Mouse (Mus musculus): ENCODE measurements around the gene Sh3bgrl2. TPM values are rescaled to one million over a fixed set of nuclear protein-coding genes. Genes with fewer than 3 reads are reported as not detected.
A peak's percentile ranks its signal among the peaks of the same experiment; 100 is the strongest.

The Sh3bgrl2 gene
- total and polyA plus RNA-seq, 2 experiments from 2014 or later, result 6.8 to 9.0 TPM

DNA sequence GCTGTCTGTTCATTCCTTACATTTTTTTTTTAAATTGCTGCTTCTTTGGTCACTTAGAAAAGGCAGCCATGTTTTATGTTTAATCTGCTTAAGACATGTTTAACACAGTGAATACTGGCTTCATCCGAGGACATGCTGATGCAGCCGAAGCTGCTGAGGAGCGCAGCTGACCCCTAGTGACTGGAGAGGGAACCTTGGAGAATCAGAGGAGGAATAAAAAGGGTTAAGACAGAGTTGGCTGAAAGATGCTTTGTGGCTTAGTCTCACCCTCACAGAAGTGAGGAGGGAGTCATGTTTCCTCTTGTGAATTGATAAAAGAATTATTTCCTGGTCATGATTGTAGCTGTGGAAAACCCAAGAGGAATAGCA is 28.5 kb downstream of the Sh3bgrl2 start:
- Histone ChIP-seq H3K4me2 (ENCODE audit: low read depth) (no peak overlapping the region), H3K27ac (ENCODE audit: low read depth, low read length) (no peak overlapping the region), H3K4me1 (ENCODE audit: insufficient read depth) (no peaks in the 10 kb centered on the region), H3K27me3 (ENCODE audit: insufficient read depth, low read length) (no peaks in the 10 kb centered on the region), H3K4me3 (ENCODE audit: low read depth, low read length) (no peak overlapping the region), H3K9me3 (ENCODE audit: low read length) (no peaks in the 10 kb centered on the region), H3K9ac (no peak overlapping the region), H3K36me3 (ENCODE audit: insufficient read depth) (no peaks in the 10 kb centered on the region)
- 18% methylated on average over 3 of the region's 3 CpGs for WGBS
- peak; percentile 81 for TF ChIP-seq CTCF (IDR thresholded peaks at IDR 0.05; ENCODE audit: low read depth)
- ATAC-seq (peak; percentile 95), DNase-seq (peak; percentile 81)

DNA sequence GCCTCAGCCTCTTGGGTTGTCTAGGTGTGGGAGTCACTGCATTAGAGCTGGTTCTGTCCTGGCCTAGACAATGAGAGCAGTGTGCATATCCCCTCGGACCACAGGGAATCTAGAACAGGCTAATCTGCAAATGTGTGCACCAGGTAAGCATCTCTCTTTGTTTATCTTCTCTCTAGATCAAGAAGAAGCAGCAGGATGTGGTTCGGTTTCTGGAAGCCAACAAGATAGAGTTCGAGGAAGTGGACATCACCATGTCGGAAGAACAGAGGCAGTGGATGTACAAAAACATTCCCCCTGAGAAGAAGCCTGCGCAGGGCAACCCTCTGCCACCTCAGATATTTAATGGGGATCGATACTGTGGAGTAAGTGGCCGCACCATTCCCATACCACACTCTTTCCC is 29.1 kb downstream of the Sh3bgrl2 start:
- H3K9me3 ChIP-seq (ENCODE audit: low read length), result no peaks in the 10 kb centered on the region
- H3K4me1 ChIP-seq (ENCODE audit: insufficient read depth), result no peaks in the 10 kb centered on the region
- WGBS, result 90% methylated on average over 7 of the region's 7 CpGs
- H3K36me3 ChIP-seq (ENCODE audit: insufficient read depth), result no peaks in the 10 kb centered on the region
- no peak overlapping the region for H3K4me2 ChIP-seq (ENCODE audit: low read depth)
- H3K27me3 ChIP-seq (ENCODE audit: insufficient read depth, low read length), result no peaks in the 10 kb centered on the region
- ATAC-seq (no peak), DNase-seq (no peak)
- TF ChIP-seq CTCF (IDR thresholded peaks at IDR 0.05; ENCODE audit: low read depth), result no peak
- H3K4me3 ChIP-seq (ENCODE audit: low read depth, low read length), result no peak overlapping the region
- H3K9ac ChIP-seq, result no peak overlapping the region
- no peak overlapping the region for H3K27ac ChIP-seq (ENCODE audit: low read depth, low read length)

DNA sequence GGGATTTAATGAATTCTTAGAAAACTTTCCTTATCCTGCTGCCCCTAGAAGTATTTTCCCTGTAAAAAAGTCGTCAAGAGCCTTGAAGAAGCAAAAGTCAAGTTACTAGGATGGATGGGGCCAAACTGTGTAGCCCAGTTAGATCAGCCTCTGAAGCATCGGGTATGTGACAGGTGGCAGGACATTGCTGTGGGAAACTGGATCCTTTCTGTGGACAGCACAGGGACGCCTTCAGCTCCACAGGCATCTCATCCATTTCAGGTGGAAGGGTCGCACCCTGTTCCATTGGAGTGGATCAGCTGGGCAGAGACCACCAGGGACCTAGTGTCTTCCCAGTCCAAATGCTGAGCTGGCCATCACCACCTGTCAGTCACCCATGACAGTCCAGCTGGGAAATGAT is 30.9 kb downstream of the Sh3bgrl2 start:
- Histone ChIP-seq H3K4me2 (ENCODE audit: low read depth) (no peak overlapping the region), H3K9me3 (ENCODE audit: low read length) (no peaks in the 10 kb centered on the region), H3K9ac (no peak overlapping the region), H3K27me3 (ENCODE audit: insufficient read depth, low read length) (no peaks in the 10 kb centered on the region), H3K4me1 (ENCODE audit: insufficient read depth) (no peaks in the 10 kb centered on the region), H3K4me3 (ENCODE audit: low read depth, low read length) (no peak overlapping the region), H3K36me3 (ENCODE audit: insufficient read depth) (no peaks in the 10 kb centered on the region), H3K27ac (ENCODE audit: low read depth, low read length) (no peak overlapping the region)
- ATAC-seq (no peak), DNase-seq (no peak)
- TF ChIP-seq CTCF (IDR thresholded peaks at IDR 0.05; ENCODE audit: low read depth), result no peak
- WGBS, result 80% methylated on average over 4 of the region's 4 CpGs

DNA sequence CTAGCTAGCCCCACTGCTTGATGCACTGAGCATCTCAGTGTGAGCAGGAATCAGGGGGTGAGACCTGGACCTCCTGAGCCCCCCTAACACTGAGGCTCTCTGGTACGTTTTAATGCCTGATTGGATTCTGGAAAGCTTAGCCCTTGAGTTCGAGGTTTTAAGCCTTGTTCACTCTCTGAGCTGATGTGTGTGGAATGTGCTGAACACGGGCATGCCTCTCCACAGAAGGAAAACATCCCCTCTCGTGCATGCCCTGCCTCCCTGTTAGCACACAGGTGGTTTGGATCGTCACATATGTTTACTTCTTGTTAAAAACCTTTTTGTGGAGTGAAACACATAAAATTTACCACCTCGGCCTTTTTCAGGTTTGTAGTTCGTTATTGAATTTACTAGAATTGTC is 34.6 kb downstream of the Sh3bgrl2 start:
- Histone ChIP-seq H3K4me3 (ENCODE audit: low read depth, low read length) (no peak overlapping the region), H3K9me3 (ENCODE audit: low read length) (no peaks in the 10 kb centered on the region), H3K27me3 (ENCODE audit: insufficient read depth, low read length) (no peaks in the 10 kb centered on the region), H3K4me2 (ENCODE audit: low read depth) (no peak overlapping the region), H3K9ac (no peak overlapping the region), H3K4me1 (ENCODE audit: insufficient read depth) (0 out of 2 replicates have a peak, but pooled peaks cover 4% of the 10 kb centered on the region), H3K36me3 (ENCODE audit: insufficient read depth) (no peaks in the 10 kb centered on the region), H3K27ac (ENCODE audit: low read depth, low read length) (no peak overlapping the region)
- ATAC-seq (no peak), DNase-seq (no peak)
- TF ChIP-seq CTCF (IDR thresholded peaks at IDR 0.05; ENCODE audit: low read depth), result no peak
- 70% methylated on average over 7 of the region's 7 CpGs for WGBS

DNA sequence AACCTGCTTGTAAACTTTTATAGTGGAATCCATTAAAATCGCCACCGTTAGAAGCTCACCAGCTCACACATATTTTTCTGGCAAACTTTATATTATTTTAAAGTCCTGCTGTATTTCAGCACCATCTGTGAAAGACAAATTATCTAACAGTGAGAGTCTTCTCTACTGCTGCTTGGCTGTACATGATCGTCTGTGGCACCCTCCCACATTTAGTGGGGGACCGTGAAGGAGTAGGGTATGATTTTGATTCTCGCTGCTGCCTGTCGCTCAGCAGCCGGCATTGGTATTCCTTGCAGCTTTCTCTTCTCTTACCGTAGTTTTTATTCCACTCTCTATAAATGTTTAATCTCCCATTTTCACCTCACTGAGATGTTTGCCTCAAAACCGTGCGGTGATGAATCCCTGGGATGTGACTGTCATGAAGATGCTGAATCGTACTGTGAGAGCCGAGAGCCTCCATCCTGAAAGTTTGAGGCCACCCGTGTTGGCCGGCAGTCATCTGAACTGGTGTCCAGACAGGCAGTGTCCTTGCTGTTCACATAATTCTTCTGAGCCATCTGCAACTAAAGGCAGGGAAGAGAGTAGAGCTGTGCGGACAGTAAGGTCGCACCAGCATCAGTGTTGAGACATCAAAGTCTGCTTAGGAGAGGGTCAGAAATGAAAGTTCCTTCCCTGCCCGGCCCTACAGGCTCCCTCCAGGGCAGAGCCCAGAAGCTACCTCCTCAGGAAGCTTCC is 38.4 kb downstream of the Sh3bgrl2 start:
- no peak overlapping the region for H3K9ac ChIP-seq
- no peak overlapping the region for H3K4me3 ChIP-seq (ENCODE audit: low read depth, low read length)
- 0 out of 2 replicates have a peak, but pooled peaks cover 4% of the 10 kb centered on the region for H3K4me1 ChIP-seq (ENCODE audit: insufficient read depth)
- H3K27me3 ChIP-seq (ENCODE audit: insufficient read depth, low read length), result no peaks in the 10 kb centered on the region
- H3K9me3 ChIP-seq (ENCODE audit: low read length), result no peaks in the 10 kb centered on the region
- TF ChIP-seq CTCF (IDR thresholded peaks at IDR 0.05; ENCODE audit: low read depth), result no peak
- WGBS, result 74% methylated on average over 17 of the region's 17 CpGs
- peak; percentile 45; the same call in 1 of the 2 replicates for ATAC-seq
- no peaks in the 10 kb centered on the region for H3K36me3 ChIP-seq (ENCODE audit: insufficient read depth)
- H3K27ac ChIP-seq (ENCODE audit: low read depth, low read length), result no peak overlapping the region
- DNase-seq, result no peak
- no peak overlapping the region for H3K4me2 ChIP-seq (ENCODE audit: low read depth)

DNA sequence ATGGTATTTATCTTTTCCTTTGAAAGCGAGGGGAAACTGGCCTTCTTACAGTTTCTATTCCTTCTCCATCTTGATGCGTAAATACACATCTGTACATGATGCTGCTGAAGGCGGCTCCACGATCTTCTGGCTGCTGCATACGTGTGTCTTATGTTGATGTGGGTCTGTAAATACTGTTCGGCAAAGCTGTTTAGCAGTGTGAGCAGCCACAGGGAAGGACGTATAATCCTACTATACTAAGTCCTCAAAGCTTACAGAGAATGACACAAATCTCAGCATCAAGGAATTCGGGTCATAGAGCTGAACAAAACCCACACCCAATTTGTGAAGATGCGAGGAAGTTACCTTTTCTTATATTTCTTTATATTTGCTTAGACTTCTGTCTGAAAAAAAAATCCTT is 39.0 kb downstream of the Sh3bgrl2 start:
- no peak for TF ChIP-seq CTCF (IDR thresholded peaks at IDR 0.05; ENCODE audit: low read depth)
- Histone ChIP-seq H3K9me3 (ENCODE audit: low read length) (no peaks in the 10 kb centered on the region), H3K9ac (no peak overlapping the region), H3K27me3 (ENCODE audit: insufficient read depth, low read length) (no peaks in the 10 kb centered on the region), H3K27ac (ENCODE audit: low read depth, low read length) (no peak overlapping the region), H3K4me2 (ENCODE audit: low read depth) (no peak overlapping the region), H3K4me1 (ENCODE audit: insufficient read depth) (0 out of 2 replicates have a peak, but pooled peaks cover 4% of the 10 kb centered on the region), H3K36me3 (ENCODE audit: insufficient read depth) (no peaks in the 10 kb centered on the region), H3K4me3 (ENCODE audit: low read depth, low read length) (no peak overlapping the region)
- 76% methylated on average over 9 of the region's 9 CpGs for WGBS
- DNase-seq (no peak), ATAC-seq (no peak)

DNA sequence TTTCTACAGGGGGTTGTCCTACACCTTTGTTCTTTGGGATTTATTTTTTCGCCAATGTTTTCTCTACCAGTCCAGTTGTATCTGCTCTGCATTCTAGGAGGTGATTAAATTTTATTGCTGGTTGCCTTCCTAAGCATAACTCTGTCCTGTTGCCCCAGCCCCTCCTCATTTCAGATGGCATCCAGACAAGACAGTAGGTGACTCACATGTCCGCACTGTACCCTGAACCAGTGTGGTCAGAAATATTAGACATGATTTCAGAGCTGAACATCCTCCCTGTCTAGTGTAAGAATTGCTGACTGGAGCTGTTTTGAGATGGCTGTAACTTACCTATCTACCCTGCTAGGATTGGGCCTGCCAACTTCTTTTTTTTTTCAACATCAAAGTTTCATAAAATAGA is 40.9 kb downstream of the Sh3bgrl2 start:
- DNase-seq, result no peak
- Histone ChIP-seq H3K27me3 (ENCODE audit: insufficient read depth, low read length) (no peaks in the 10 kb centered on the region), H3K4me3 (ENCODE audit: low read depth, low read length) (no peak overlapping the region), H3K27ac (ENCODE audit: low read depth, low read length) (no peak overlapping the region), H3K4me2 (ENCODE audit: low read depth) (no peak overlapping the region), H3K9ac (no peak overlapping the region), H3K9me3 (ENCODE audit: low read length) (no peaks in the 10 kb centered on the region), H3K36me3 (ENCODE audit: insufficient read depth) (no peaks in the 10 kb centered on the region), H3K4me1 (ENCODE audit: insufficient read depth) (0 out of 2 replicates have a peak, but pooled peaks cover 4% of the 10 kb centered on the region)
- no peak for ATAC-seq
- 99% methylated on average over 2 of the region's 2 CpGs for whole genome bisulfite sequencing
- no peak for TF ChIP-seq CTCF (IDR thresholded peaks at IDR 0.05; ENCODE audit: low read depth)
